Mouse (Mus musculus): ENCODE data around the gene Gucy2d.

DNA sequence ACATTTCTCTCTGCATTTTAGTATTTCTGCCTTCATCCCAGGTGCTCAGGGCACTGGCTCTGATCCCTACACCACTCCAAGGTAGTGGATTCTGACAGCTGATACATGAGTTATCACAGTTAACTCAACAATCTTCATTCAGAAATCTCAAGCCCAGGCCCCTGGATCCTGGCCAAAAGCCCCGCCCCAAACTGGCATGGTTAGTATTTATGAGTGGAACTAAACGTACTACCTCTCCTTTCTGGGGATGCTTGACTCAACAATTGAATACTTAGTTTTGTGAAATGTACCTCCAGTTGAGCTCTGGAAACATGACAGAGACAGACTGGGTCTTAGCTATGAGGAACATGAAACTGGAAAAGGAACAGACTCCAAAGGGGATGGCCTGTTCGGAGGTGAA lies 6.7 kb downstream of the Gucy2d start:
- no peak for TF ChIP-seq CTCF (IDR thresholded peaks at IDR 0.05; ENCODE audit: low read depth, low read length)
- TF ChIP-seq GATA1 (IDR thresholded peaks at IDR 0.05; ENCODE audit: borderline replicate concordance, low read length), result no peak
